Mouse (Mus musculus) neural tube, embryonic 13.5 days (tissue): ENCODE data around the gene Sprr2e. TPM values are rescaled to one million over a fixed set of nuclear protein-coding genes. Genes with fewer than 3 reads are reported as not detected.

ENCODE experiments used
- ATAC-seq: fragments of 200-750 bp; cut with Nextera tagmentation; 2 replicates; pipeline ENCODE4 v1.8.0; 2017; ENCODE audit warnings: low read depth, mild to moderate bottlenecking, moderate TSS enrichment, moderate library complexity
- H3K27ac ChIP-seq: fragments of 300-500 bp; sonication (generic); replicated peaks from 2 replicates; pipeline ENCODE4 v1.5.1; 2015; ENCODE audit warnings: moderate library complexity, mild to moderate bottlenecking, inconsistent platforms
- H3K27me3 ChIP-seq: fragments of 300-500 bp; sonication (generic); 2 replicates; pipeline ENCODE4 v1.6.1; 2015; ENCODE audit warnings: mild to moderate bottlenecking, inconsistent platforms
- H3K36me3 ChIP-seq: fragments of 300-500 bp; sonication (generic); 2 replicates; pipeline ENCODE4 v1.6.1; 2015; ENCODE audit warnings: mild to moderate bottlenecking, inconsistent platforms
- H3K4me1 ChIP-seq: fragments of 300-500 bp; sonication (generic); replicated peaks from 2 replicates; pipeline ENCODE4 v1.6.1; 2015; ENCODE audit warnings: inconsistent platforms
- H3K4me2 ChIP-seq: fragments of 300-500 bp; sonication (generic); 2 replicates; pipeline ENCODE4 v1.6.1; 2015; ENCODE audit warnings: inconsistent platforms, mild to moderate bottlenecking, moderate library complexity
- H3K4me3 ChIP-seq: fragments of 300-500 bp; sonication (generic); 2 replicates; pipeline ENCODE4 v1.5.1; 2015; ENCODE audit warnings: mild to moderate bottlenecking, inconsistent platforms
- H3K9ac ChIP-seq: fragments of 300-500 bp; sonication (generic); 2 replicates; pipeline ENCODE4 v1.6.1; 2015; ENCODE audit warnings: moderate library complexity, mild to moderate bottlenecking, inconsistent platforms
- H3K9me3 ChIP-seq: fragments of 300-500 bp; sonication (generic); 2 replicates; pipeline ENCODE4 v1.6.1; 2016; ENCODE audit warnings: inconsistent platforms
- WGBS: fragments of 180-500 bp; shearing (Covaris S2); methylation state at CpG from one replicate; pipeline ENCODE4 v1.1.7; 2015; 5-methylcytosine and 5-hydroxymethylcytosine counted together
- polyA plus RNA-seq: library from polyadenylated mRNA; unstranded; fragments of >200 nt; fragmentation: Nextera tagmentation; extraction: Ambion mirVana; gene quantifications from 2 replicates; pipeline ENCODE4 v1.2.1, GENCODE M21; 2015

Gene Sprr2e
- polyA plus RNA-seq: not detected in 2 replicates

DNA sequence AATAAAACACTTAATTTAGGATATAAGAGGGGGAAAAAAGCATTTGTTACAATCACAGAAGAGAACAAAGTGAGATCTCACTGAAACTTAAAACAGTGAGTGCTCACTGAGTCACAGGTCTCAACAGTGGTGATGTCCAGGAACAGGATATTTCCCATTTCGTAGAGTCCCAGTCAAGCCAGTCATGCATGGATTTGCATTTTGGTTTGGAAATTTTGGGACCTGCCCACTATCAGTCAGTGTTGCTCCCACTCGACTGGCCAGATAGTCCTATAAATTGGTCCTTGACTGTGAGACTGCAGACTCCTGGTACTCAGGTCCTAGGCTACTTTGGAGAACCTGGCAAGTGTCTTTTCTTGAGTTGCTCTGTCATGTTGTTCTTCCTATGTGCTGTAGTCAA is at the start of gene Sprr2e:
Gene Sprr2e, plus strand, starts transcription at position 301 of the 400 bp plus-strand sequence.
- Histone ChIP-seq H3K4me1 (no peaks in the 10 kb centered on the region), H3K27ac (no peak within 1 kb of the TSS), H3K9ac (no peak within 1 kb of the TSS), H3K9me3 (no peaks in the 10 kb centered on the region), H3K36me3 (no peaks in the 10 kb centered on the region), H3K4me2 (no peak within 1 kb of the TSS), H3K4me3 (no peak within 1 kb of the TSS), H3K27me3 (no peaks in the 10 kb centered on the region)
- WGBS: 88% methylated on average over 2 of the region's 2 CpGs
- ATAC-seq: no peak

DNA sequence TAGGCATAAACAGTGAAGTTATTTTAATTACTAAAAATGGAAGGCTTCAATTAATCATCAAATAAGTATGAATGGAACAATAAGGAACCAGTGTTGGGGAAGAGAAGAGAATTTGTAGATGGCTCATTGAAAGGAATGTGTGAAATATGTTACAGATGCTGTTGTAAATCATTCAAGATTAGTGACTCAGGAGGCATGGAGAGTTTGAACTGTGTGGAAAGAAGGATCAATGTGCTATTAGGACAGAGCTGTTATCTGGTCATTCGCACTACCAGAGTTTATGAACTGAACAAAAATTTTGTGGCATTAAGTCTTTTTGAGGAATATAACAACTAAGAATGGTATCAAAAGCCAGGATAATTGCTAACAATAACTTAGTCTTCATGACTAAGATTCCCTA is 44.5 kb upstream of the Sprr2e start:
- Histone ChIP-seq H3K4me2 (no peak overlapping the region), H3K27ac (no peak overlapping the region), H3K9ac (no peak overlapping the region), H3K27me3 (no peaks in the 10 kb centered on the region), H3K36me3 (no peaks in the 10 kb centered on the region), H3K4me1 (no peaks in the 10 kb centered on the region), H3K4me3 (no peak overlapping the region), H3K9me3 (no peaks in the 10 kb centered on the region)
- WGBS: 79% methylated on average over 1 of the region's 1 CpGs
- ATAC-seq: no peak

DNA sequence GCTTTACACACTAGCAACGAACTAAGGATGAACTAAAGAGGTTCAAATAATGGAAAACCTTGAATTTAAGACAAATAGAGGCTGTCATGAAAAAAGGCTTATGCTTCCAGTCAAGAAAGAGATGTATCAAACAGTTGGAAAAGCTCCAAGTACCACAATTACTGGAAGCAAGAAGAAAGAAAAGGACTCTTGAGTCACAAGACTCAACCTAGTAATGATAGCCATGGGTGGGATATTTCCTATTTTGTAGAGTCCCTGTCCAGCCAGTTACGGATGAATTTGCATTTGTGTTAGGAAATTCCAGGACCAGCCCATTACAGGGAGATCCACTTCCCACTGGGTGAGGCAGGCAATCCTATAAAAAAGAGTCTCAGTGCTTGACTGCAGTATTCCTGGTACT is 35.6 kb upstream of the Sprr2e start, which contains the start of gene Sprr2b:
Gene Sprr2b, plus strand, starts transcription at position 301 of the 400 bp plus-strand sequence.
- WGBS: 75% methylated on average over 2 of the region's 2 CpGs
- no peak for ATAC-seq

DNA sequence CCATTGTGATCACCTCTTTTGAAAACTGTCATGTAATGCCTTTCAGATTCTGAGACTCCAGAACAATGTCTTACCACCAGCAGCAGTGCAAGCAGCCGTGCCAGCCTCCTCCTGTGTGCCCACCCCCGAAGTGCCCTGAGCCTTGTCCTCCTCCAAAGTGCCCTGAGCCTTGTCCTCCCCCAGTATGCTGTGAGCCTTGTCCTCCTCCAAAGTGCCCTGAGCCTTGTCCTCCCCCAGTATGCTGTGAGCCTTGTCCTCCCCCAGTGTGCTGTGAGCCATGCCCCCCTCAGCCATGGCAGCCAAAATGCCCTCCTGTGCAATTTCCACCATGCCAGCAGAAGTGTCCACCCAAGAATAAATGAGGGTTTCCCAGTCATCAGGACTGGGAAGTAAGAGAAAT is 34.6 kb upstream of the Sprr2e start:
- Histone ChIP-seq H3K9ac (no peak overlapping the region), H3K9me3 (no peaks in the 10 kb centered on the region), H3K27me3 (no peaks in the 10 kb centered on the region), H3K27ac (no peak overlapping the region), H3K4me2 (no peak overlapping the region), H3K4me1 (no peaks in the 10 kb centered on the region), H3K4me3 (no peak overlapping the region), H3K36me3 (no peaks in the 10 kb centered on the region)
- ATAC-seq: no peak
- WGBS: 82% methylated on average over 2 of the region's 2 CpGs

More for the DNA sequence above, 35.6 kb upstream of the Sprr2e start, which contains the start of gene Sprr2b:
- H3K27ac ChIP-seq: no peak within 1 kb of the TSS
- no peak within 1 kb of the TSS for H3K4me2 ChIP-seq
- H3K9ac ChIP-seq: no peak within 1 kb of the TSS
- H3K9me3 ChIP-seq: no peaks in the 10 kb centered on the region
- H3K36me3 ChIP-seq: no peaks in the 10 kb centered on the region
- no peaks in the 10 kb centered on the region for H3K27me3 ChIP-seq
- no peaks in the 10 kb centered on the region for H3K4me1 ChIP-seq
- H3K4me3 ChIP-seq: no peak within 1 kb of the TSS

DNA sequence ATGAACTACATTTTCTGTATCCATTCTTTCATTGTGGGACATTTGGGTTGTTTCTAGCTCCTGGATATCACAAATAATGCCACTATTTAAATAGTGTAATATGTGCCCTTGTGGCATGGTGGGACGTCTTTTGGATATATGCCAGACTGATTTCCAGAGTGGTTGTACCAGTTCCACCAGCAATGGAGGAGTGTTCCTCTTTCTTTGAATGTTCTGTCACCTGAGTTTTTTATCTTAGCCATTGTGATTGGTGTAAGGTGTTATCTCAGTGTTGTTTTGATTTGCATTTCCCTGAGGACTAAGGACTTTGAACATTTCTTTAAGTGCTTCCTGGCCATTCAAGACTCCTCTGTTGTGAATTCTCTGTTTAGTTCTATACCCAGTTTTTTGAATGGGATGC is 15.7 kb upstream of the Sprr2e start:
- H3K9ac ChIP-seq: no peak overlapping the region
- H3K36me3 ChIP-seq: no peaks in the 10 kb centered on the region
- H3K4me1 ChIP-seq: no peaks in the 10 kb centered on the region
- H3K27me3 ChIP-seq: no peaks in the 10 kb centered on the region
- 85% methylated on average over 1 of the region's 1 CpGs for WGBS
- H3K27ac ChIP-seq: no peak overlapping the region
- ATAC-seq: no peak
- no peaks in the 10 kb centered on the region for H3K9me3 ChIP-seq
- no peak overlapping the region for H3K4me3 ChIP-seq
- H3K4me2 ChIP-seq: no peak overlapping the region

GRCm38 (mm10) chr3:92338840-92339239 is 13.1 kb upstream of the Sprr2e start, which contains the start of gene Sprr2d:
Gene Sprr2d (plus strand): TSS chr3:92339140.
- no peak for ATAC-seq
- no peak within 1 kb of the TSS for H3K4me3 ChIP-seq
- no peaks in the 10 kb centered on the region for H3K27me3 ChIP-seq
- no peak within 1 kb of the TSS for H3K27ac ChIP-seq
- no peaks in the 10 kb centered on the region for H3K9me3 ChIP-seq
- WGBS: 92% methylated on average over 5 of the region's 5 CpGs
- no peaks in the 10 kb centered on the region for H3K36me3 ChIP-seq
- H3K4me2 ChIP-seq: no peak within 1 kb of the TSS
- no peaks in the 10 kb centered on the region for H3K4me1 ChIP-seq
- no peak within 1 kb of the TSS for H3K9ac ChIP-seq

- ATAC-seq: no peak
Measured at GRCm38 (mm10) chr3:92361619-92362018, 9.7 kb downstream of the Sprr2e start.

DNA sequence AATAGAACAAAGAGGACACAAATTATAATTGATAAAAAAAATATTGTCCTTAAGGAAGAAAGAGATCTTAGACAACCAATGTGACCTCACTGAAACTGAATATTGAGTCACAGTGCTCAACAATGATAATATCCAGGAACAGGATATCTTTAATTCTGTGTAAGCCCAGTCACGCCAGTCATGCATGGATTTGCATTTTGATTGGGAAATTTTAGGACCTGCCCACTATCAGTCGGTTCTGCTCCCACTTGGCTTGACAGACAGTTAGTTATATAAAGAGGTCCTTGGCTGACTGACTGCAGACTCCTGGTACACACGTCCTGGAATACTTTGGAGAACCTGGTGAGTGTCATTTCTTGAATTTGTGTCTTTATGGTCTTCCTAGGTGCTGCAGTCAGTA is 12.9 kb downstream of the Sprr2e start, which contains the start of gene Sprr2f:
Gene Sprr2f, plus strand, starts transcription at position 301 of the 400 bp plus-strand sequence.
- WGBS: 68% methylated on average over 3 of the region's 3 CpGs

More at GRCm38 (mm10) chr3:92361619-92362018, 9.7 kb downstream of the Sprr2e start:
- Histone ChIP-seq H3K27ac (no peak overlapping the region), H3K9ac (no peak overlapping the region), H3K9me3 (no peaks in the 10 kb centered on the region), H3K4me2 (no peak overlapping the region), H3K36me3 (no peaks in the 10 kb centered on the region), H3K27me3 (no peaks in the 10 kb centered on the region), H3K4me3 (no peak overlapping the region), H3K4me1 (no peaks in the 10 kb centered on the region)

DNA sequence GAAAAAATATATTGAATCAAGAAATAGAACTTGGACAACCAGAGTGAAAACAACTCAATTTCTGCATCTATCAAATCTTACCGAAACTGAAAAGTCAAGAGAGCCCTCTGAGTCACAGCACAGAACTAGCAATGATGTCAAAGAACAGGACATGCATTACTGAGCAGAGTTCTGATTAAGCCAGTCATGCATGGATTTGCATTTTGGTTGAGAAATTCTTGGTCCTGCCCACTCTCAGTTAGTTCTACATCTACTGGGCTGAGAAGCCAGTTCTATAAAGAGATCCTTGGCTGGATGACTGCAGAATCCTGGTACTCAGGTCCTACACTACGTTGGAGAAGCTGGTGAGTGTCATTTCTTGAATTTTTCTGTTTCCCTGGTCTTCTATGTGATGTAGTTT is 21.7 kb downstream of the Sprr2e start:
- no peaks in the 10 kb centered on the region for H3K36me3 ChIP-seq
- H3K9me3 ChIP-seq: no peaks in the 10 kb centered on the region
- no peaks in the 10 kb centered on the region for H3K27me3 ChIP-seq
- H3K4me2 ChIP-seq: no peak overlapping the region
- H3K9ac ChIP-seq: no peak overlapping the region
- no peak for ATAC-seq
- no peak overlapping the region for H3K4me3 ChIP-seq
- no peaks in the 10 kb centered on the region for H3K4me1 ChIP-seq
- WGBS: 76% methylated on average over 2 of the region's 2 CpGs
- no peak overlapping the region for H3K27ac ChIP-seq

More for the DNA sequence above, 12.9 kb downstream of the Sprr2e start, which contains the start of gene Sprr2f:
- Histone ChIP-seq H3K4me3 (no peak within 1 kb of the TSS), H3K36me3 (no peaks in the 10 kb centered on the region), H3K4me2 (no peak within 1 kb of the TSS), H3K9me3 (no peaks in the 10 kb centered on the region), H3K9ac (no peak within 1 kb of the TSS), H3K4me1 (no peaks in the 10 kb centered on the region), H3K27me3 (no peaks in the 10 kb centered on the region), H3K27ac (no peak within 1 kb of the TSS)
- no peak for ATAC-seq

DNA sequence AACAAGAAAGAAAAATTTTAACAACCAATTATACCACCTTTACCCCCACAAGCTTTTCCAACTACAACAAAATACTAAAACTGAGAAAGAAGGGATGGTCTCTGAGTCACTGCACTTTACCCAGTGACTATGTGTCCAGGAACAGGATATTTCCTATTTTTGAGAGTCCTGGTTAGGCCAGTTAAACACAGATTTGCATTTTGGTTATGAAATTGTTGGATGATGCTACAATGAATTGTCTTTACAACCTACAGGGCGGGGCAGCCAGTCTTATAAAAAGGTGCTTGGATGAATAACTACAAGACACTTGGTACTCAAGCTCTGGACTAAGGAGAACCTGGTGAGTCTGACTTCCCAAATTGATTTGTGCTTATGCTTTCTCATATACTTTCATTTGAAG is 33.4 kb downstream of the Sprr2e start, which contains the start of gene Sprr2h:
Gene Sprr2h, plus strand, starts transcription at position 301 of the 400 bp plus-strand sequence.
- ATAC-seq: no peak
- Histone ChIP-seq H3K4me1 (no peaks in the 10 kb centered on the region), H3K27ac (no peak within 1 kb of the TSS), H3K36me3 (no peaks in the 10 kb centered on the region), H3K4me3 (no peak within 1 kb of the TSS), H3K9ac (no peak within 1 kb of the TSS), H3K4me2 (no peak within 1 kb of the TSS), H3K9me3 (no peaks in the 10 kb centered on the region), H3K27me3 (no peaks in the 10 kb centered on the region)
- WGBS: 85% methylated on average over 1 of the region's 1 CpGs

DNA sequence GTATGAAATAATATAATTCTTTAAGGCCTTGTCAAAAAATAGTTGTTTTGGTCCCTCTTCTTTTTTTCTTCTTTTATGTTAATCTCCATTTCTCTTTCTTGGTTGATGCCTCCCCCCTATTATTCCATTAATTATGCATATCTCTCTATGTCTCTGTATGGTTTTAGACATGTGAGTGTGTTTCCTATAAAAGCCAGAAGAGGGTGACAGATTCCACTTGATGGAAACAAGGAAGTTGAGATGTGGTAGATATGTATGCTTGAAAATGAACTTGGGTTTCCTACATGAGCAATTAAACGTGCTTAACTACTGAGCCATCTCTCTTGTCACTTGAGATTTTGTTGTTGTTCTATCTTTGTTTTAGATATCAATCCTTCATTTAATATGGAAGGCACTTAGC is 42.4 kb downstream of the Sprr2e start:
- WGBS: 78% methylated on average over 1 of the region's 1 CpGs

More for the DNA sequence above, 42.4 kb downstream of the Sprr2e start:
- no peaks in the 10 kb centered on the region for H3K4me1 ChIP-seq
- H3K27me3 ChIP-seq: no peaks in the 10 kb centered on the region
- H3K9me3 ChIP-seq: no peaks in the 10 kb centered on the region
- no peak overlapping the region for H3K4me3 ChIP-seq
- ATAC-seq: no peak
- H3K9ac ChIP-seq: no peak overlapping the region
- no peak overlapping the region for H3K27ac ChIP-seq
- no peak overlapping the region for H3K4me2 ChIP-seq
- no peaks in the 10 kb centered on the region for H3K36me3 ChIP-seq
